Mouse (Mus musculus): ENCODE data around the gene Whamm.

DNA sequence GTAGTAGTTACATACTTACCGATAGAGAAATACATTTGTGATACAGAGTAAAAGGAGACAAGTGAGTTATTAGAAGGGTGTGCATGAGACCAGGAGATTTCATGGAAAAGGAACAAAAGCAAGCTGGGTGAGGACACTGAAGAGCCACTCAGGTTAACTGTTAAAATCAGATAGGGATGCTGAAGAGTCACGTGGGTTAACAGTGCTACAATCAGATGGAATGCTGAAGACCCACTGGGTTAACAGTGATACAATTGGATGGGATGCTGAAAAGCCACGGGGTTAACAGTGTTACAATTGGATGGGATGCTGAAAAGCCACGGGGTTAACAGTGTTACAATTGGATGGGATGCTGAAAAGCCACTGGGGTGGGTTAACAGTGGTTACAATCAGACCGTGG is 33.9 kb downstream of the Whamm start:
- TF ChIP-seq MAFK (IDR thresholded peaks at IDR 0.05; ENCODE audit: insufficient read depth, low read depth, low read length) (no peak), ZC3H11A (IDR thresholded peaks at IDR 0.05; ENCODE audit: borderline replicate concordance, low read depth, low read length) (no peak)

Measured in ES-E14 (cell line).